Mouse (Mus musculus) left cerebral cortex, adult 9 months (tissue): ENCODE measurements around the gene H2al3.

ENCODE experiments used
- DNase-seq, 2 experiments: peaks; one replicate each; pipeline ENCODE4 v3.0.0; 2022; ENCODE audit warnings: low spot score in 2 of 2

H2al3 gene

GRCm38 (mm10) chrX:9849403-9849802 lies at the start of gene H2al3:
Gene H2al3 (plus strand): TSS chrX:9849703.
- DNase-seq: no peak

GRCm38 (mm10) chrX:9810101-9810500 lies 39.4 kb upstream of the H2al3 start:
- no peak for DNase-seq

- DNase-seq: no peak
These were observed 37.0 kb upstream of the H2al3 start for GRCm38 (mm10) chrX:9812469-9812868.

GRCm38 (mm10) chrX:9834779-9835178 lies 14.7 kb upstream of the H2al3 start:
- no peak for DNase-seq

GRCm38 (mm10) chrX:9846628-9847027 lies 2.9 kb upstream of the H2al3 start, which contains the start of gene Hypm:
Gene Hypm (plus strand): TSS chrX:9846928.
- DNase-seq: no peak

- no peak for DNase-seq
These were observed 12.4 kb downstream of the H2al3 start for GRCm38 (mm10) chrX:9861859-9862258.

- DNase-seq: no peak
These were observed 26.0 kb downstream of the H2al3 start for GRCm38 (mm10) chrX:9875519-9875918.

- DNase-seq: no peak
These were observed 35.8 kb downstream of the H2al3 start, which contains the start of gene Sytl5 for GRCm38 (mm10) chrX:9885322-9885721. Gene Sytl5 (plus strand): TSS chrX:9885622.
